Mouse (Mus musculus): Measurements from ENCODE around the gene Dnase2a. TPM values are rescaled to one million over a fixed set of nuclear protein-coding genes. Genes with fewer than 3 reads are reported as not detected.
A peak's percentile ranks its signal among the peaks of the same experiment; 100 is the strongest.

Dnase2a gene
- polyA plus RNA-seq, 1 experiment from 2014 or later, result 10.2 TPM

- ATAC-seq (ENCODE audit: low FRiP score, low TSS enrichment), result peak; percentile 89
- WGBS, result under 1% methylated on average over 41 of the region's 41 CpGs
These were observed 57.5 kb downstream of the Dnase2a start for GRCm38 (mm10) chr8:84965731-84966291.

DNA sequence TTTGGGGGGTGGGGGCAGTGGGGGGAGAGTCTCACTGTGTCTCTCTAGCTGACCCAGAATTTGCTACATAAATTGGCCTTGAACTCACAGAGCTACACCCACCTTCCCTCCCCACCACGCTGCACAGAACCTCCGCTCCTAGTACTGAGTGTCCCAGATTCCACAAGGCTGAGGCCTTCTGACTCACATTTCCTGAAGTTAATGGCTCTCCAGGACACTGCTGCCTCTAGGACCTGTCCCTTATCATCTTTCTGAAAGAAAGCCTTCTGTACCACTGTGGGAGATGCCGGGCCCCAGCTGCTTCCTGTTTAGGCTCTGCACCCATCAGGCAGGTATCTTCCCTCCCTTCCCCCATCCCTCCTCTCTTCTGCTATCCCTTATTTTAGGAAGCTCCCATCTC is 58.2 kb downstream of the Dnase2a start:
- Histone ChIP-seq H3K4me2 (replicated peaks; ENCODE audit: low read depth, low read length) (no peak overlapping the region), H3K27ac (ENCODE audit: low read length) (peak overlapping the region; percentile 25; the same call in 1 of the 2 replicates), H3K36me3 (ENCODE audit: insufficient read depth, low read length) (peaks cover 9% of the 10 kb centered on the region), H3K9me3 (ENCODE audit: low read length) (no peaks in the 10 kb centered on the region), H3K4me3 (ENCODE audit: low read length) (no peak overlapping the region), H3K27me3 (ENCODE audit: insufficient read depth, low read length) (no peaks in the 10 kb centered on the region), H3K9ac (replicated peaks; ENCODE audit: low read length) (no peak overlapping the region), H3K4me1 (ENCODE audit: insufficient read depth, low read length) (peaks cover 33% of the 10 kb centered on the region)
- 39% methylated on average over 3 of the region's 3 CpGs for WGBS
- ATAC-seq (ENCODE audit: low FRiP score, low TSS enrichment), result 0 out of 2 replicates have a peak, but pooled peaks have one; percentile 1

More at GRCm38 (mm10) chr8:84965731-84966291, 57.5 kb downstream of the Dnase2a start:
- Histone ChIP-seq H3K4me1 (ENCODE audit: insufficient read depth, low read length) (peaks cover 28% of the 10 kb centered on the region), H3K9me3 (ENCODE audit: low read length) (no peaks in the 10 kb centered on the region), H3K4me2 (replicated peaks; ENCODE audit: low read depth, low read length) (peak overlapping the region; percentile 90), H3K27ac (ENCODE audit: low read length) (peak overlapping the region; percentile 67), H3K36me3 (ENCODE audit: insufficient read depth, low read length) (peaks cover 3% of the 10 kb centered on the region; the same call in 1 of the 2 replicates), H3K4me3 (ENCODE audit: low read length) (peak overlapping the region; percentile 64), H3K9ac (replicated peaks; ENCODE audit: low read length) (peak overlapping the region; percentile 70), H3K27me3 (ENCODE audit: insufficient read depth, low read length) (no peaks in the 10 kb centered on the region)

DNA sequence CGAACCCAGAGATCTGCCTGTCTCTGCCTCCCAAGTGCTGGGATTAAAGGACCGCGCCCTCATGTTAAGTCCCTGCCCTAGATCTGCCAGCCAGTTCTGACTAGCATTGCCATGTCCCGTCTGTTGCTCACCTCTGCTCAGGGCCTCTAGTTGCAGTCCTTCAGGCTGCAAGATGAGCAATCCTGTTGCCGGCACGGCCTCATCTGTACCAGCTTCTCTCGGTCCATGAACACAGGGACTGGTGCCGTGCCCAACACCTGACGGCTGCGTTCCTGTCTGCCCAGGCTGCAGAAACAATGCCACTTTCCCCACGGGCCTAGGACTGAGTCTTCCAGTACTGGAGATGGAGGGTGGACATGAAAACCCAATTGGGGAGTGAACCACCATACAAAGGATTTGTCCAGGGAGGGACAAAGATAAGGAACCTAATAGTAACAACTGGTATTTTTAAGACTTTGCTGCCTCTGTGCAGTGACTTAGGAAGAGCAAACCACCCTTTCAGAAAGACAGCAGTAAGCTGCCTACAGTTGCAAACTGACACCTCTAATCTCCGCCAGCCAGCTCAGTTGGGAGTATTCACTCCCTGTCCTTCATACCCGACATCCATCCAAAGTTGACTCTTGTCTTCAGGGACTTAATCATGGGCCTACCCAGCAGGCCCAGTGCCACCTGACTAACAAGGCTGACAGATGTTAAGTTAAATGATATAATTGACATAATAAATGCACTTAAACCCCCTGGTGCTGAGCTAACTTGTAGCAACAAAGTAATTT is 59.4 kb downstream of the Dnase2a start:
- ATAC-seq (ENCODE audit: low FRiP score, low TSS enrichment), result no peak
- peaks cover 18% of the 10 kb centered on the region for H3K36me3 ChIP-seq (ENCODE audit: insufficient read depth, low read length)

GRCm38 (mm10) chr8:84968650-84969049 is 60.3 kb downstream of the Dnase2a start:
- Histone ChIP-seq H3K36me3 (ENCODE audit: insufficient read depth, low read length) (peaks cover 25% of the 10 kb centered on the region), H3K4me3 (ENCODE audit: low read length) (peak overlapping the region; percentile 57), H3K27me3 (ENCODE audit: insufficient read depth, low read length) (no peaks in the 10 kb centered on the region), H3K27ac (ENCODE audit: low read length) (peak overlapping the region; percentile 89), H3K9ac (replicated peaks; ENCODE audit: low read length) (peak overlapping the region; percentile 75), H3K9me3 (ENCODE audit: low read length) (no peaks in the 10 kb centered on the region), H3K4me2 (replicated peaks; ENCODE audit: low read depth, low read length) (peak overlapping the region; percentile 82), H3K4me1 (ENCODE audit: insufficient read depth, low read length) (peaks cover 33% of the 10 kb centered on the region)
- WGBS, result 9% methylated on average over 2 of the region's 2 CpGs
- ATAC-seq (ENCODE audit: low FRiP score, low TSS enrichment), result no peak

More for the DNA sequence above, 59.4 kb downstream of the Dnase2a start:
- 88% methylated on average over 13 of the region's 13 CpGs for WGBS
- no peaks in the 10 kb centered on the region for H3K27me3 ChIP-seq (ENCODE audit: insufficient read depth, low read length)
- no peaks in the 10 kb centered on the region for H3K9me3 ChIP-seq (ENCODE audit: low read length)
- H3K27ac ChIP-seq (ENCODE audit: low read length), result no peak overlapping the region
- H3K4me2 ChIP-seq (replicated peaks; ENCODE audit: low read depth, low read length), result no peak overlapping the region
- H3K9ac ChIP-seq (replicated peaks; ENCODE audit: low read length), result no peak overlapping the region
- H3K4me3 ChIP-seq (ENCODE audit: low read length), result no peak overlapping the region
- H3K4me1 ChIP-seq (ENCODE audit: insufficient read depth, low read length), result peaks cover 33% of the 10 kb centered on the region

GRCm38 (mm10) chr8:84969241-84970134 is 61.1 kb downstream of the Dnase2a start, which contains the start of the genes Gm49661, Prdx2 and Rnaseh2a:
TSS of gene Gm49661 (minus strand) at chr8:84969433.
TSS of gene Prdx2 (plus strand) at chr8:84969587.
TSS of gene Rnaseh2a (minus strand) at chr8:84969767.
- Histone ChIP-seq H3K36me3 (ENCODE audit: insufficient read depth, low read length) (peaks cover 32% of the 10 kb centered on the region), H3K9me3 (ENCODE audit: low read length) (no peaks in the 10 kb centered on the region), H3K27ac (ENCODE audit: low read length) (peak within 1 kb of the TSS; percentile 89), H3K27me3 (ENCODE audit: insufficient read depth, low read length) (no peaks in the 10 kb centered on the region), H3K9ac (replicated peaks; ENCODE audit: low read length) (peak within 1 kb of the TSS; percentile 75), H3K4me2 (replicated peaks; ENCODE audit: low read depth, low read length) (peak within 1 kb of the TSS; percentile 82), H3K4me3 (ENCODE audit: low read length) (peak within 1 kb of the TSS; percentile 57), H3K4me1 (ENCODE audit: insufficient read depth, low read length) (peaks cover 37% of the 10 kb centered on the region)
- ATAC-seq (ENCODE audit: low FRiP score, low TSS enrichment), result peak; percentile 72
- under 1% methylated on average over 56 of the region's 56 CpGs for WGBS

DNA sequence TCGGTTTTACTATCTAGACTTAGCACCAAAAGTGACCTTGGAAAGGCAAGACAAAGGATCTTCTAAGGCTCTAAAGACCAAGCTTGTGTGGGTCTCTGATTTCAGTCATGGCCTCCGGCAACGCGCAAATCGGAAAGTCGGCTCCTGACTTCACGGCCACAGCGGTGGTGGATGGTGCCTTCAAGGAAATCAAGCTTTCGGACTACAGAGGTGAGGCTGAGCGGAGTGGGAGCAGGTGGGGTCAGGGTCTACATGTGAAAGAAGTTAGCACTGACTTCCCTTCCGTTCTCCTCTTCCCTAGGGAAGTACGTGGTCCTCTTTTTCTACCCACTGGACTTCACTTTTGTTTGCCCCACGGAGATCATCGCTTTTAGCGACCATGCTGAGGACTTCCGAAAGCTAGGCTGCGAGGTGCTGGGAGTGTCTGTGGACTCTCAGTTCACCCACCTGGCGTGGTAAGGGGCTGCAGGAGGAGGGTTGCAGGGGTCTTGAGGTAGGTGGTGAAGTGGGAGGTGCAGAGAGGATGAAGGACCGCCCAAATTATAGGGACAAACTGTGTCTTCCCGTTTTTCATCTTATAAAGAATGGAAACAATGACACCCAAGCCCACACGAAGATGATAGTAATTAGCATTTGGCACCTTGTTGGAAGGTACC is 61.9 kb downstream of the Dnase2a start:
- peaks cover 36% of the 10 kb centered on the region for H3K36me3 ChIP-seq (ENCODE audit: insufficient read depth, low read length)
- ATAC-seq (ENCODE audit: low FRiP score, low TSS enrichment), result no peak
- WGBS, result 5% methylated on average over 21 of the region's 21 CpGs
- peak overlapping the region; percentile 89 for H3K27ac ChIP-seq (ENCODE audit: low read length)
- no peaks in the 10 kb centered on the region for H3K9me3 ChIP-seq (ENCODE audit: low read length)
- H3K4me1 ChIP-seq (ENCODE audit: insufficient read depth, low read length), result peaks cover 37% of the 10 kb centered on the region
- H3K4me2 ChIP-seq (replicated peaks; ENCODE audit: low read depth, low read length), result peak overlapping the region; percentile 82
- peak overlapping the region; percentile 75 for H3K9ac ChIP-seq (replicated peaks; ENCODE audit: low read length)
- peak overlapping the region; percentile 57 for H3K4me3 ChIP-seq (ENCODE audit: low read length)
- no peaks in the 10 kb centered on the region for H3K27me3 ChIP-seq (ENCODE audit: insufficient read depth, low read length)

- H3K27me3 ChIP-seq (ENCODE audit: insufficient read depth, low read length), result no peaks in the 10 kb centered on the region
- peaks cover 36% of the 10 kb centered on the region for H3K36me3 ChIP-seq (ENCODE audit: insufficient read depth, low read length)
- WGBS, result 72% methylated on average over 5 of the region's 5 CpGs
- peak overlapping the region; percentile 57 for H3K4me3 ChIP-seq (ENCODE audit: low read length)
- H3K4me2 ChIP-seq (replicated peaks; ENCODE audit: low read depth, low read length), result peak overlapping the region; percentile 82
- H3K9ac ChIP-seq (replicated peaks; ENCODE audit: low read length), result peak overlapping the region; percentile 75
- ATAC-seq (ENCODE audit: low FRiP score, low TSS enrichment), result no peak
- peaks cover 41% of the 10 kb centered on the region for H3K4me1 ChIP-seq (ENCODE audit: insufficient read depth, low read length)
- no peak overlapping the region for H3K27ac ChIP-seq (ENCODE audit: low read length)
- H3K9me3 ChIP-seq (ENCODE audit: low read length), result no peaks in the 10 kb centered on the region
These were observed 62.6 kb downstream of the Dnase2a start for GRCm38 (mm10) chr8:84970913-84971312.
